Mouse (Mus musculus) lung, adult 2 months (tissue): ENCODE measurements around the gene Vsx1.

ENCODE experiments used
- CTCF ChIP-seq: fragments of 200-500 bp; IDR thresholded peaks from 2 replicates; pipeline ENCODE4 v1.5.1; 2011; ENCODE audit warnings: mild to moderate bottlenecking, low read length, control low read depth; ENCODE audit not compliant: insufficient read depth
- POLR2A ChIP-seq: fragments of 200-500 bp; IDR thresholded peaks from 2 replicates; pipeline ENCODE4 v1.6.1; 2011; ENCODE audit warnings: low read depth, mild to moderate bottlenecking, control low read depth, low read length, borderline replicate concordance; ENCODE audit errors: extremely low read depth

DNA sequence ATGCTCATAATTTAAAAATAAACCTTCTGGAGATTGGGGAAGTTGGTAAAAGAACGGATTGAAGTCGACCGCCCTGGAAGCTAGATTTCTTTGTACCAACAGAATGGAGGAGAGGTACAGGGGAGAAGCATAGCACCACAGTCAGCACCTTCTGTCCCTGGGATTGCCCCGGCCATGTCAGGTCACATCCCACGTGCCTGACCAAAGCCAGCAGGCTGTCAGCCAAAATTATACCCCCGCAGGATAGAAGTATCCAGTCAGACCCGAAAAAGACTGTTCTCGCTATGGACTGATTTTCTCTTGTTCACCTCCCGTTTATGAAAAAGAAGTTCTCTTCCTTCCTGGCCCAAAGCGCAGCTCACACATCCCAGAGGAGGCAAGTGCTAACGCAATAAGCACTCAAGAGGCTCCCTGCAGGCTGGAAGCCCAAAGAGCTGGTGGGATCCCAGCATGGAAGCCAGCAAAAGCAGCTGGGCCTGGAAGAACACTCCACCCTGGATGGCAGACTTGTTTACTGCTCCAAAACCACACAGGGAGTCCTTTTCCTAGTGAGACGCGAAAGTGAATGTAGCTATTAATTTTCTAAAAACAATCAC is 40.8 kb downstream of the Vsx1 start:
- TF ChIP-seq POLR2A: no peak
- no peak for TF ChIP-seq CTCF
